Mouse (Mus musculus) hindbrain, embryonic 11.5 days (tissue): ENCODE results near the gene Atp5mpl. TPM values are rescaled to one million over a fixed set of nuclear protein-coding genes. Genes with fewer than 3 reads are reported as not detected.
"Not testable (repeated sequence)": the region's sequence is repeated elsewhere in the genome, so short reads cannot be mapped to it uniquely, and the experiment has no call there.

Source experiments
- ATAC-seq: fragments of 200-750 bp; cut with Nextera tagmentation; 2 replicates; pipeline ENCODE4 v1.8.0; 2017; ENCODE audit warnings: mild to moderate bottlenecking, moderate TSS enrichment, moderate library complexity; ENCODE audit not compliant: low FRiP score
- DNase-seq: peaks from one replicate; pipeline ENCODE4 v3.0.0-alpha.2; 2015; ENCODE audit warnings: low spot score
- H3K27ac ChIP-seq: fragments of 300-500 bp; sonication (generic); 2 replicates; pipeline ENCODE4 v1.5.1; 2014; ENCODE audit warnings: mild to moderate bottlenecking, low read depth, low read length
- H3K27me3 ChIP-seq: fragments of 300-500 bp; sonication (generic); 2 replicates; pipeline ENCODE4 v1.6.1; 2014; ENCODE audit warnings: mild to moderate bottlenecking, low read length, moderate library complexity, mixed read lengths; ENCODE audit not compliant: control insufficient read depth, insufficient read depth
- H3K36me3 ChIP-seq: fragments of 300-500 bp; sonication (generic); 2 replicates; pipeline ENCODE4 v1.6.1; 2014; ENCODE audit warnings: mild to moderate bottlenecking, low read length, moderate library complexity, mixed read lengths; ENCODE audit not compliant: control insufficient read depth, insufficient read depth
- H3K4me1 ChIP-seq: fragments of 300-500 bp; sonication (generic); replicated peaks from 2 replicates; pipeline ENCODE4 v1.6.1; 2014; ENCODE audit warnings: low read length, mixed read lengths; ENCODE audit not compliant: control insufficient read depth, insufficient read depth
- H3K4me2 ChIP-seq: fragments of 300-500 bp; sonication (generic); replicated peaks from 2 replicates; pipeline ENCODE4 v1.6.1; 2014; ENCODE audit warnings: mild to moderate bottlenecking, low read depth, low read length
- H3K4me3 ChIP-seq: fragments of 300-500 bp; sonication (generic); 2 replicates; pipeline ENCODE4 v1.5.1; 2014; ENCODE audit warnings: low read depth, low read length
- H3K9ac ChIP-seq: fragments of 300-500 bp; sonication (generic); 2 replicates; pipeline ENCODE4 v1.6.1; 2014; ENCODE audit warnings: low read depth, low read length
- H3K9me3 ChIP-seq: fragments of 300-500 bp; sonication (generic); 2 replicates; pipeline ENCODE4 v1.6.1; 2016; ENCODE audit warnings: low read length; ENCODE audit not compliant: control insufficient read depth
- WGBS: fragments of 180-500 bp; shearing (Covaris S2); extraction: QIAGEN DNeasy Blood & Tissue Kit; methylation state at CpG from one replicate; pipeline ENCODE4 v1.1.7; 2014; 5-methylcytosine and 5-hydroxymethylcytosine counted together
- polyA plus RNA-seq: library from polyadenylated mRNA; unstranded; fragments of >200 nt; fragmentation: Nextera tagmentation; extraction: Ambion mirVana; gene quantifications from 2 replicates; pipeline ENCODE4 v1.2.1, GENCODE M21; 2014

Gene Atp5mpl
- polyA plus RNA-seq, 1 experiment from 2014 or later, result 582 TPM

DNA sequence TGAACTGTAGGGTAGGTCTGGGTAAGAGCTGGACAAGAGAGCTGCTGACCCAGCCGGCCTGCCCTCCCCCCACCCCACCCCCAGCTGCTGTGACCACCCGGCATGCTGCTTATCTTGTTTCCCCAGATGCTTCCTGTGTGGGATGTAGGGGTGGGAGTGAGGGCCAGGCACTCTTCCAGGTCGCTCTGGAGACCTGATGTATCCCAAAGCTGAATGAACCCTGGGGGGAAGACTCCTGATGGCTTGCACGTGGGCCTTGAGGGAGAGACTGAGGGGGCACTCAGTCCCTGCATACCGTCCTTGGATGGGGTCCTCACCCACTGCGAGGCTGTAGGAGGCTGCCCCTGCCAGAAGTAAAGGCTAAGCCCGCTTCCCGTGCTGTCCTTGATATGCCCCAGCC is 21.7 kb downstream of the Atp5mpl start:
- no peak overlapping the region for H3K27ac ChIP-seq
- H3K27me3 ChIP-seq, result no peaks in the 10 kb centered on the region
- no peak overlapping the region for H3K9ac ChIP-seq
- 67% methylated on average over 8 of the region's 8 CpGs for WGBS
- DNase-seq, result no peak
- no peaks in the 10 kb centered on the region for H3K9me3 ChIP-seq
- H3K4me2 ChIP-seq, result no peak overlapping the region
- H3K4me1 ChIP-seq, result no peaks in the 10 kb centered on the region
- ATAC-seq, result no peak
- H3K36me3 ChIP-seq, result no peaks in the 10 kb centered on the region
- H3K4me3 ChIP-seq, result no peak overlapping the region

DNA sequence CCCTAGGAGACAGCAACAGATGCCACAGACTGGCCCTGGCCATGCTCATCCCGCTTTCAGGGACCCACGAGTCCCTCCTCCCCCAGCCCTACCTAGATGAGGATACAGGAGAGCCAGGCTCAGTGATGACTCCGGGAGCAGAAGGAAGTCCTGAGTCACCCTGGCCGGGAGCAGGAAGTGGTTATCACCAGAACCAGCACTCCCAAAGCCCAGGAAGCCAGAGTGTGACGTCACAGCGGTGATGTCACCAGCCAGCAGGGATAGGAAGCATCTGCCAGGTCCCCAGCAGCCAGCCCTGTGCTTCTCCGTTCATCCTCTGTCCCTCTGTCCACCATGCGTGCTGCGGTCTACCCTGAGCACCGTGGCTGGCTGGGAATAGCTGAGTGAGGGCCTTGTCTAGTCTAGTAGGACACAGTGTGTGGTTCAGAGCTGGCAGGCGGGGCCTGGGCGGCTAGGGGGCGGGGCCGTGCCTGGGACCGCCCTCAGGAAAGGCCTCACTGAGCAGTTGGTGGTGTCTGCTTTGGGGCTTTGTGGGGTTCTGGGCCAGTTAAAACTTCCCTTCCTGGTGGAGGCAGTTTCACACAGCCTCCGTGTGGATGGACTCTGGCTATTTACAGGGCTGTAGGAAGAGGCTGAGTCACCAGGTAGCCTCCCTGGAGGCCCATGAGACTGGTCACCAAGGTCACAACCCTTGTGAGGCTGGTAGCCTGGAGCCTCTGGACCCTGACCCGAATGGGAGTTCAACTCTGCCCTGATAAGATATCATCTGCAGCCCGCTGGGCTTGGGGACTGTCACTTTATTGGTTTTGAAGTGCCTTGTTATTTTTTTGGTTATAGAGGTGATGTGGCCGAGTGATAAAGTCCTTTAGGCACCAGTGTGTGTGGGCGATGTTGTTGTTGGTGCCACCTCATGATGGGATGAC is 22.5 kb downstream of the Atp5mpl start:
- not testable (repeated sequence) for H3K36me3 ChIP-seq, H3K27me3 ChIP-seq, H3K4me1 ChIP-seq, H3K4me3 ChIP-seq, H3K9ac ChIP-seq, DNase-seq, H3K9me3 ChIP-seq, H3K27ac ChIP-seq, H3K4me2 ChIP-seq
- 73% methylated on average over 12 of the region's 20 CpGs for WGBS
- ATAC-seq, result peak; percentile 30; the same call in 1 of the 2 replicates

DNA sequence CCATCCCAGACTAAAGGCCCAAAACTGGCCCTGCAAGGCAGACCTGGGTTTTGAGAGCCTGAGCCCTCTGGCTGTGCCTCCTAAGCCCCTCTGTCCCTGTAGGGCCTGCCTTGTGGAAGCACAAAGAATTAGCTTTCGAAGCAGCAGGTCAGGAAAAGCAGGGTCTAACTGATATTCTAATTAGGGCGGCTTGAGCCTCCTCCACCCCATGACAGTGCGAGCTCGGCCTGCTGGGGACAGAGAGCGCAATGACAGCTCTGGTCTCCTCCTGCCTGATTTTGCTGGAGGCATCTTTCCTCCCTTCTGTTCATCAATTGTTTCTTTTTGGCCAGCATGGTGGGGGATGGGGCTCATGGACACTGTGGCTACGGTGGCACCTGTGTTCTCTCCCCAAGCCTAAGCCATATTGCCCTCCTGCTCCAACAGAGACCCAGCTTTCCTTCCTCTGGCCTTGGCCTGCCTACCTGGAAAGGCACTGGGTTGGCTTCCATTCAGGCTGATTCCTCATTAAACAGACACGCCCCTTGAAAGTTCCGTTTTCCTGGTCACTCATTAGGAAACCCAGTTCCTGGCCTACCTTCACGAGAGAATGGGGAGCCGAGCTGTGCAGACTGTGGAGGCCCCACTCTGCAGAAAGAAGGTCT is 23.2 kb downstream of the Atp5mpl start:
- 74% methylated on average over 10 of the region's 10 CpGs for WGBS
- H3K4me3 ChIP-seq, result no peak overlapping the region
- H3K4me1 ChIP-seq, result no peaks in the 10 kb centered on the region
- H3K4me2 ChIP-seq, result no peak overlapping the region
- H3K9ac ChIP-seq, result no peak overlapping the region
- ATAC-seq, result no peak
- no peak overlapping the region for H3K27ac ChIP-seq
- H3K36me3 ChIP-seq, result no peaks in the 10 kb centered on the region
- no peaks in the 10 kb centered on the region for H3K27me3 ChIP-seq
- no peaks in the 10 kb centered on the region for H3K9me3 ChIP-seq
- DNase-seq, result no peak

DNA sequence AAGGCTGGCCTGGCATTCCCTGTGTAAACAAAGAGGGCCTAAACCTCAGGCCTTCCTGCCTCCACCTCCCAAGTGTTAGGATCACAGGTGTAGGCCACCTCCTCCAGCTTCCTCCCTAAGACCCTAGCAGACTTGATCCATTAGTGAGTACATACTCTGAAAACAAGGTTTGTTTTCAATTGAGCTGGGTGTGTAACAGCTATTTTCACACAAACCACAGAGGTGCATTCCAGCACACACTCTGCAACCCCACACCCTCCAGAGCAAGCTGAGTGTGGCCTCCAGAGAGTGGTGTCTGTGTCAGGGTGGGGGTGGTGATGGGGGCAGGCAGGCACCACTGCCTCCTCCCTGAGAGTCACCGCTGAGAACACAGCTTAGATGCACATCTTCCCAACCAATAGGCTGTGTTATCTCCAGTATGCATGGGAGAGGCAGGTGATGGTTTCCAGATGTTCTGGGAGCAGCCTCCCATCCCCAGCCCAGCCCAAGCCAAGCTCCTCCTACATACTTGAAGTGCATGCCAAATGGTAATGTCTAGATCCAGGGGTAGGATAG is 28.1 kb downstream of the Atp5mpl start:
- no peak overlapping the region for H3K4me2 ChIP-seq
- no peak for ATAC-seq
- 69% methylated on average over 1 of the region's 1 CpGs for WGBS
- no peak overlapping the region for H3K9ac ChIP-seq
- H3K27me3 ChIP-seq, result no peaks in the 10 kb centered on the region
- H3K27ac ChIP-seq, result no peak overlapping the region
- DNase-seq, result no peak
- H3K36me3 ChIP-seq, result no peaks in the 10 kb centered on the region
- H3K4me3 ChIP-seq, result no peak overlapping the region
- H3K9me3 ChIP-seq, result no peaks in the 10 kb centered on the region
- H3K4me1 ChIP-seq, result 0 out of 2 replicates have a peak, but pooled peaks cover 4% of the 10 kb centered on the region

DNA sequence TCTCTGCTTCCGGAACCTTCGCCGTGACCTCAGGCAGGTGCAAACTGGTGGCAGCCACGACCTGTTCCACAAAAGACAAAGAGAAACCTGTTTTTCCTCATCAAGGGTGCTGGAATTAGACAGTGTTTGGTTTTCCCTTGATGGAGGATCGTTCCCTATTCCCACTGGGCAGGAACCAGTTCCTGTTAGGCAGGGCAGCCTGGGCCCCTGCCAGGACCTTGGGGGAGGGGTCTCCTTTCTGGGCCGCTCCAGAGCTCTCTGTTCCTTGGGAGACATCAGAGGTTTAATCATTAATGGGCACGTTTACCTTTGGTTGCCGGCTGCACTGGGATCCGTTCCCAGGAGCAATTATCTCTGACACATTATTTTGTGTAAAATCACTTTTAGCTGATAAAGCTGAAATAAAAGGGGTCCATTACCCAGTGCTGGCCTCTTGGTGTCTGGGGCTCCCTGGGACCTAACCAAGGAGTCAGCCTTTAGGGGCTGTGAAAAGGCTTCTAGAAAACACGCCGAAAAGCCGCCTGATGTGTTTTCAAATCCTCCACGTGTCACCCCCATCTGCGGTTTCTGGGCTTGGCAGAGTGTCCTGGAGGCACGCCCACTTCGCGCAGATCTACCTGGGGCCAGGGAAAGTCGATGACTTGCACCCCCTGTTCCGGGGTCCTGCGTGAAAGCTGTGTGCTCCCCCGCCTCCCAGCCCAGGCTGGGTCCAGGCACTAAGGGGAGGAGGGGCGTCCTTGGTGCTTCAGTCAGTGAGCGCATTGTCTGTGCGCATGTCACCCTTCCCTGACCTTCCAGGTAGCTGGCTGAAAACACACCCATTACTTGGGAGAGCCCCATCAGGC is 29.8 kb downstream of the Atp5mpl start:
- H3K4me1 ChIP-seq, result 0 out of 2 replicates have a peak, but pooled peaks cover 4% of the 10 kb centered on the region
- no peak overlapping the region for H3K9ac ChIP-seq
- no peak overlapping the region for H3K27ac ChIP-seq
- no peak overlapping the region for H3K4me2 ChIP-seq
- 43% methylated on average over 24 of the region's 24 CpGs for WGBS
- no peaks in the 10 kb centered on the region for H3K9me3 ChIP-seq
- no peak overlapping the region for H3K4me3 ChIP-seq
- DNase-seq (no peak), ATAC-seq (no peak)
- no peaks in the 10 kb centered on the region for H3K27me3 ChIP-seq
- H3K36me3 ChIP-seq, result no peaks in the 10 kb centered on the region

DNA sequence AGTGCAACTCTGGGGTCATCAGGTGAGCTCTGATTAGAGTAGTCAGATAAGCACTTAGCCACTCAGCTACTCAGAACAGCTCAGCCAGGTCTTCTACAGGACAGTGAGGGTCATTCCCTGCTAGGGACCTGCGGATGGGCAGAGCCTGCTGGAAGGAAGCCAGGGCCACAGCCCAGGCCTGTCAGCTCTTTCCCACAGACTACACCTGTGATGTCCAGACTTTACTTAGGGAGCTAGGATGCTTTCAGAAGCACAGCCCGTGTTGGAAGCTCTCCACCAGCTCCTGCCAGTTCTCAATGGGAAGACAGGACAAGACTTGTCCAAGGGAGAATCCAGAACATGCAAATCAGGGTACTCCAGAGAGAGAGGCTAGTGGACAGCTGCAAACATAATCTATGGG is 32.8 kb downstream of the Atp5mpl start:
- Histone ChIP-seq H3K36me3 (no peaks in the 10 kb centered on the region), H3K27me3 (no peaks in the 10 kb centered on the region), H3K27ac (no peak overlapping the region), H3K9ac (no peak overlapping the region), H3K4me2 (no peak overlapping the region), H3K4me3 (no peak overlapping the region), H3K9me3 (no peaks in the 10 kb centered on the region), H3K4me1 (0 out of 2 replicates have a peak, but pooled peaks cover 4% of the 10 kb centered on the region)
- ATAC-seq, result no peak
- DNase-seq, result no peak
- WGBS, result 74% methylated on average over 2 of the region's 2 CpGs

DNA sequence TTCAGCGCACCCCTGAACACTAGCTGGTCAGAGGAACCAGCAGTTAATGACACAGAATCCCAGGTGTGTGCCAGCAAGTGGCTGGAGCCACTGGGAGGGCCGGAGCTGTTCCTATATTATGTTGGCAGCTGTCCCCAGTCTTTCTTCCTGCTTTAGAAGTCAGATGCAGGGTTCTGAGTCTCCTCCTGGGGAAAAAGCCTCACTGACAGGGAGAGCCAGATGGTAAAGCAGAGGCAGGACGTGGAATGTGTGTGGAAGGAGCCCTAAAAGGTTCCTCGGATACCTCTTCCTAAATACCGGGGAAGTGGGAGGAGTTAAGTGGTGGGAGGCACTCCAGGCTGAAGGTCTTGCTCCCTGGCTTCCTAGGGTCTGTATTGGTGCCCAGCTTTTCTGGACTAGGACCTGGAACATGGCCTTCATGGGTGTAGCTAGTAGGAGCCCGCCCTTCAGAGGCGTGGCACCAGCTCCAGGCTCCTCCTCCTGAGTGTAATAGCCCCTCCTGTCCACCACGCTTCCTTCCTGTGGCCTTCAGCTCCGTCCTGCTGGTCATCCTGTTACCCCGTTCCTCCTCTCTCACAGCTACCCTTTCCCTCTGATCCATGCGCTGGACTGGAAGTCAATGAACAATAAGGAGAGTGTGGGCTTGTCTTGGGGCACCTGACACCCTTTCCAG is 33.6 kb downstream of the Atp5mpl start:
- no peak overlapping the region for H3K4me2 ChIP-seq
- DNase-seq (no peak), ATAC-seq (no peak)
- WGBS, result 66% methylated on average over 11 of the region's 11 CpGs
- no peaks in the 10 kb centered on the region for H3K27me3 ChIP-seq
- H3K9ac ChIP-seq, result no peak overlapping the region
- no peak overlapping the region for H3K4me3 ChIP-seq
- no peaks in the 10 kb centered on the region for H3K36me3 ChIP-seq
- H3K4me1 ChIP-seq, result 0 out of 2 replicates have a peak, but pooled peaks cover 4% of the 10 kb centered on the region
- H3K27ac ChIP-seq, result no peak overlapping the region
- no peaks in the 10 kb centered on the region for H3K9me3 ChIP-seq

DNA sequence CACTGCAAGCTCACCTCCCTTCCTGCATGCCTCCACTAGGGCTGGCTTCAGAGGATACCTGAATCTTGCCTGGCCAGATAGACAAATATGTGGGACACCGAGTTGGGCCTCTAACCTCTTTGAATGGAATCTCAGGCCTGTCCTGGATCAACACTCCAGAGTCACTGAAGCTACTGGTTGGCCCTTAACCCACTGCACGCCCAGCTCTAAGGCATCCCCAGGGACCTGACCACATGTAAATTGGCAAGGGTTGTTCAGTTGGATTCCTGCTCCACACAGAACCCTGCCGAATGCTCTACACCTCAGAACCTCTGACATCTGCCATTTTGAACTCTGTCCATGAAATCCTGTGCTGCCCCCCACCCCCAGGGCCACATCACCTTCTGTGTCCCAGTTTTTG is 34.3 kb downstream of the Atp5mpl start:
- H3K36me3 ChIP-seq, result no peaks in the 10 kb centered on the region
- no peak for DNase-seq
- 0 out of 2 replicates have a peak, but pooled peaks cover 4% of the 10 kb centered on the region for H3K4me1 ChIP-seq
- H3K9ac ChIP-seq, result no peak overlapping the region
- no peak overlapping the region for H3K4me3 ChIP-seq
- 78% methylated on average over 3 of the region's 3 CpGs for WGBS
- H3K4me2 ChIP-seq, result no peak overlapping the region
- H3K27me3 ChIP-seq, result no peaks in the 10 kb centered on the region
- H3K9me3 ChIP-seq, result no peaks in the 10 kb centered on the region
- H3K27ac ChIP-seq, result no peak overlapping the region
- no peak for ATAC-seq
